ENCODE assay signal across 20 mouse cellular contexts in genomic region chr2:33980884-33981283, GRCm38 (mm10).
"Had no signal": no experiment of that assay in that cellular context is flagged by ENCODE, and none has a peak within 500 bp of the region (broad histone marks: within the 10 kb centered on the region; RNA-seq: fewer than 3 reads in every experiment).

No protein-coding gene starts in this region.

- DNase-seq: gastrocnemius, adult 2 months; gastrocnemius, postnatal 10 days; gastrocnemius, postnatal 25 days; heart, adult 2 months; heart, postnatal 14 days; kidney, adult 18-20 months; kidney, adult 8-10 months; kidney, postnatal 10 days; kidney, postnatal 25 days; kidney, postnatal 4 days; liver had no signal

- H3K4me1 ChIP-seq: heart, embryonic 12.5 days; intestine, embryonic 15.5 days; limb, embryonic 12.5 days had no signal

- H3K27ac ChIP-seq: gastrocnemius, adult 2 months; heart, adult 2 months; hindbrain, embryonic 12.5 days; hindbrain, embryonic 14.5 days; intestine, embryonic 15.5 days; layer of hippocampus, adult 2 months; left cerebral cortex, adult 2 months; limb, embryonic 10.5 days; limb, embryonic 12.5 days had no signal

- H3K36me3 ChIP-seq: heart, embryonic 12.5 days; hindbrain, embryonic 10.5 days; hindbrain, embryonic 12.5 days; intestine, embryonic 15.5 days; limb, embryonic 10.5 days; limb, embryonic 12.5 days had no signal

- H3K27me3 ChIP-seq: hindbrain, embryonic 12.5 days; intestine, embryonic 15.5 days had no signal

- H3K4me3 ChIP-seq: gastrocnemius, adult 2 months; heart, adult 2 months; heart, embryonic 12.5 days; hindbrain, embryonic 10.5 days; hindbrain, embryonic 12.5 days; intestine, embryonic 15.5 days; layer of hippocampus, adult 2 months; left cerebral cortex, adult 2 months; limb, embryonic 10.5 days; limb, embryonic 12.5 days had no signal

- H3K9me3 ChIP-seq: hindbrain, embryonic 10.5 days; hindbrain, embryonic 12.5 days; intestine, embryonic 15.5 days; limb, embryonic 10.5 days; limb, embryonic 12.5 days had no signal
